Mouse (Mus musculus): ENCODE measurements around the gene Jund. TPM values are rescaled to one million over a fixed set of nuclear protein-coding genes. Genes with fewer than 3 reads are reported as not detected.

Jund gene
- total and polyA plus RNA-seq, 3 experiments: 191 to 283 (median 279) TPM

- in situ Hi-C loops (cut with MboI; ENCODE audit: low pct_ligation_motif_present, low pct_unique_long_range_greater_than_20kb, low sequenced_read_pairs): no loop called here
- H3K36me3 ChIP-seq (replicated peaks in 1 of 2; ENCODE audit: control insufficient read depth in 1 of 2, insufficient read depth in 1 of 2, low read length in 1 of 2): peaks cover 0 to 31% of the 10 kb centered on the region in 2 experiments
- H3K79me2 ChIP-seq (replicated peaks; ENCODE audit: control insufficient read depth, extremely low read depth, insufficient read depth, poor library complexity, severe bottlenecking): peaks cover 23% of the 10 kb centered on the region
- no peaks in the 10 kb centered on the region for H3K9me3 ChIP-seq (replicated peaks; ENCODE audit: low read length)
- peak overlapping the region; percentile 80 to 99 (median 82) for H3K4me3 ChIP-seq (replicated peaks in 1 of 3; ENCODE audit: low read depth in 2 of 3, low read length in 2 of 3, poor library complexity in 1 of 3)
- peaks cover 8 to 44% of the 10 kb centered on the region in 2 experiments for H3K4me1 ChIP-seq (ENCODE audit: control insufficient read depth in 1 of 2, insufficient read depth in 2 of 2)
- peak overlapping the region; percentile 86 for H3K4me2 ChIP-seq (ENCODE audit: insufficient read depth, low read depth, poor library complexity, severe bottlenecking)
- H3K9ac ChIP-seq (ENCODE audit: insufficient read depth, low read depth): peak overlapping the region; percentile 99
- H3K27me3 ChIP-seq (replicated peaks): no peaks in the 10 kb centered on the region
- dilution Hi-C loops (cut with MboI; ENCODE audit: extremely low pct_ligation_motif_present, extremely low pct_unique_long_range_greater_than_20kb, low sequenced_read_pairs): no loop called here
- no peak for TF ChIP-seq USF2 (conservative IDR thresholded peaks at IDR 0.05; ENCODE audit: low read depth, low read length)
- no peak for TF ChIP-seq USF1 (IDR thresholded peaks at IDR 0.05; ENCODE audit: low read depth, low read length)
- peak; percentile 85 for TF ChIP-seq MXI1 (IDR thresholded peaks at IDR 0.05; ENCODE audit: low read depth, low read length)
- no peak for TF ChIP-seq ZC3H11A (IDR thresholded peaks at IDR 0.05; ENCODE audit: low read depth, low read length)
- TF ChIP-seq MAX (IDR thresholded peaks at IDR 0.05; ENCODE audit: low read length): peak; percentile 76
- no peak for TF ChIP-seq GABPA (IDR thresholded peaks at IDR 0.05; ENCODE audit: insufficient replicate concordance, low read depth, low read length)
- peak; percentile 56 for TF ChIP-seq ELF1 (IDR thresholded peaks at IDR 0.05; ENCODE audit: low read depth, low read length)
- TF ChIP-seq EP300 (IDR thresholded peaks at IDR 0.05; ENCODE audit: low read length): 0 out of 2 replicates have a peak, but pooled peaks have one; percentile 7
- peak; percentile 49 for TF ChIP-seq HCFC1 (IDR thresholded peaks at IDR 0.05; ENCODE audit: low read depth, low read length)
- TF ChIP-seq SMC3 (IDR thresholded peaks at IDR 0.05; ENCODE audit: low read depth, low read length): peak; percentile 75
- no peak; the same call in 1 of the 2 replicates for TF ChIP-seq POLR2AphosphoS2 (IDR thresholded peaks at IDR 0.05; ENCODE audit: low read depth, low read length)
- no peak for TF ChIP-seq JUN (IDR thresholded peaks at IDR 0.05; ENCODE audit: insufficient read depth, low read depth, low read length)
- TF ChIP-seq ZMIZ1 (IDR thresholded peaks at IDR 0.05; ENCODE audit: low read depth, low read length): no peak
- peak; percentile 61 for TF ChIP-seq NRF1 (IDR thresholded peaks at IDR 0.05; ENCODE audit: low read depth, low read length)
- TF ChIP-seq MAFK (IDR thresholded peaks at IDR 0.05; ENCODE audit: insufficient replicate concordance, low read length): no peak
- TF ChIP-seq UBTF (IDR thresholded peaks at IDR 0.05; ENCODE audit: low read depth, low read length): no peak
- no peak for TF ChIP-seq TBP (conservative IDR thresholded peaks at IDR 0.05; ENCODE audit: low read depth, low read length)
- TF ChIP-seq POLR2A (IDR thresholded peaks at IDR 0.05; ENCODE audit: low read depth, low read length): peak; percentile 56
- TF ChIP-seq CHD1 (IDR thresholded peaks at IDR 0.05; ENCODE audit: low read depth, low read length): 0 out of 2 replicates have a peak, but pooled peaks have one; percentile 19
- TF ChIP-seq JUND (conservative IDR thresholded peaks at IDR 0.05; ENCODE audit: low read depth, low read length): no peak
- TF ChIP-seq ZNF384 (IDR thresholded peaks at IDR 0.05; ENCODE audit: low read depth, low read length): no peak
- TF ChIP-seq TCF12 (IDR thresholded peaks at IDR 0.05; ENCODE audit: low read depth, low read length): peak; percentile 75
- peak in 1 of 2 experiments; percentile 94; a peak in 2 of 4 replicates for TF ChIP-seq CTCF (conservative IDR thresholded peaks at IDR 0.05 in 1 of 2, IDR thresholded peaks at IDR 0.05 in 1 of 2; ENCODE audit: low read depth in 2 of 2, low read length in 2 of 2)
- TF ChIP-seq PAX5 (IDR thresholded peaks at IDR 0.05; ENCODE audit: low read length): no peak
- TF ChIP-seq RCOR1 (conservative IDR thresholded peaks at IDR 0.05; ENCODE audit: low read depth, low read length): no peak
- TF ChIP-seq CHD2 (IDR thresholded peaks at IDR 0.05; ENCODE audit: low read length): peak; percentile 94
- peak; percentile 78 for TF ChIP-seq SIN3A (IDR thresholded peaks at IDR 0.05; ENCODE audit: low read length)
- peak; percentile 19; the same call in 1 of the 2 replicates for TF ChIP-seq NELFE (IDR thresholded peaks at IDR 0.05; ENCODE audit: low read depth, low read length)
- TF ChIP-seq MEF2A (IDR thresholded peaks at IDR 0.05; ENCODE audit: borderline replicate concordance, low read depth, low read length): peak; percentile 47; the same call in 1 of the 2 replicates
- TF ChIP-seq ETS1 (conservative IDR thresholded peaks at IDR 0.05; ENCODE audit: low read depth, low read length): peak; percentile 56; the same call in 1 of the 2 replicates
- TF ChIP-seq ZKSCAN1 (IDR thresholded peaks at IDR 0.05; ENCODE audit: borderline replicate concordance, low read depth, low read length): no peak
- no peak for TF ChIP-seq KAT2A (IDR thresholded peaks at IDR 0.05; ENCODE audit: insufficient replicate concordance, low read length)
- peak; percentile 100 for TF ChIP-seq MAZ (IDR thresholded peaks at IDR 0.05; ENCODE audit: low read depth, low read length)
- peak; percentile 80 for TF ChIP-seq RAD21 (IDR thresholded peaks at IDR 0.05; ENCODE audit: low read depth, low read length)
- peak; percentile 72; the same call in 1 of the 2 replicates for TF ChIP-seq IRF4 (IDR thresholded peaks at IDR 0.05; ENCODE audit: low read depth, low read length)
- TF ChIP-seq BHLHE40 (IDR thresholded peaks at IDR 0.05; ENCODE audit: low read depth, low read length): peak; percentile 74
- TF ChIP-seq E2F4 (IDR thresholded peaks at IDR 0.05; ENCODE audit: insufficient replicate concordance, low read depth, low read length): no peak
- no peak overlapping the region for H3K27ac ChIP-seq (ENCODE audit: insufficient read depth, low read depth)
- DNase-seq (ENCODE audit: extremely low read depth): peak; percentile 90
Observed at GRCm38 (mm10) chr8:70700555-70700922, 1.8 kb downstream of the Jund start.

Data from CH12.LX (cell line).